Mouse (Mus musculus): ENCODE data around the gene Gm45062. TPM values are rescaled to one million over a fixed set of nuclear protein-coding genes. Genes with fewer than 3 reads are reported as not detected.
A peak's percentile ranks its signal among the peaks of the same experiment; 100 is the strongest.

The Gm45062 gene
- total RNA-seq, 2 experiments from 2014 or later = 0.79 to 2.5 TPM

- DNase-seq = no peak
Measured at GRCm38 (mm10) chr6:8368198-8368864, 109.1 kb downstream of the Gm45062 start.

- DNase-seq = no peak
Measured at GRCm38 (mm10) chr6:8370624-8371023, 111.4 kb downstream of the Gm45062 start.

- DNase-seq = no peak
Measured at GRCm38 (mm10) chr6:8373051-8373450, 113.8 kb downstream of the Gm45062 start.

GRCm38 (mm10) chr6:8373851-8374250 lies 114.6 kb downstream of the Gm45062 start:
- peak; percentile 21 to 22 for DNase-seq

GRCm38 (mm10) chr6:8374290-8374689 lies 115.0 kb downstream of the Gm45062 start:
- DNase-seq = peak; percentile 25 to 29

GRCm38 (mm10) chr6:8374712-8375111 lies 115.5 kb downstream of the Gm45062 start:
- DNase-seq = no peak

GRCm38 (mm10) chr6:8376351-8376750 lies 117.1 kb downstream of the Gm45062 start:
- DNase-seq = no peak

- no peak for DNase-seq
Measured at GRCm38 (mm10) chr6:8377667-8378066, 118.4 kb downstream of the Gm45062 start.

- no peak for DNase-seq
Measured at GRCm38 (mm10) chr6:8389307-8389706, 130.1 kb downstream of the Gm45062 start.

- DNase-seq = no peak
Measured at GRCm38 (mm10) chr6:8390296-8390695, 131.0 kb downstream of the Gm45062 start.

GRCm38 (mm10) chr6:8390935-8391334 lies 131.7 kb downstream of the Gm45062 start:
- no peak for DNase-seq

GRCm38 (mm10) chr6:8393029-8393428 lies 133.8 kb downstream of the Gm45062 start:
- DNase-seq = no peak

GRCm38 (mm10) chr6:8394044-8394443 lies 134.8 kb downstream of the Gm45062 start:
- no peak for DNase-seq

- no peak for DNase-seq
Measured at GRCm38 (mm10) chr6:8395061-8395460, 135.8 kb downstream of the Gm45062 start.

GRCm38 (mm10) chr6:8397252-8397651 lies 138.0 kb downstream of the Gm45062 start:
- DNase-seq = no peak

- DNase-seq = no peak
Measured at GRCm38 (mm10) chr6:8399710-8400109, 140.5 kb downstream of the Gm45062 start.

GRCm38 (mm10) chr6:8403127-8403526 lies 143.9 kb downstream of the Gm45062 start:
- no peak for DNase-seq

- no peak for DNase-seq
Measured at GRCm38 (mm10) chr6:8405844-8406243, 146.6 kb downstream of the Gm45062 start.

- DNase-seq = no peak
Measured at GRCm38 (mm10) chr6:8408332-8408731, 149.1 kb downstream of the Gm45062 start.

- no peak for DNase-seq
Measured at GRCm38 (mm10) chr6:8409865-8410264, 150.6 kb downstream of the Gm45062 start.

- DNase-seq = no peak
Measured at GRCm38 (mm10) chr6:8412845-8413598, 153.8 kb downstream of the Gm45062 start.

GRCm38 (mm10) chr6:8414020-8414419 lies 154.8 kb downstream of the Gm45062 start:
- no peak for DNase-seq

- DNase-seq = no peak
Measured at GRCm38 (mm10) chr6:8415823-8416222, 156.6 kb downstream of the Gm45062 start.
